Mouse (Mus musculus) MEL (cell line): ENCODE data around the gene Dhx58. TPM values are rescaled to one million over a fixed set of nuclear protein-coding genes. Genes with fewer than 3 reads are reported as not detected.

Source experiments
- DNase-seq: peaks from one replicate; pipeline ENCODE4 v3.0.0; 2011; ENCODE audit warnings: low read depth, low spot score
- H3K27ac ChIP-seq: 2 replicates; pipeline ENCODE4 v1.5.1; 2012; ENCODE audit warnings: low read depth, mild to moderate bottlenecking, control low read depth, low read length, moderate library complexity; ENCODE audit not compliant: control insufficient read depth
- H3K27me3 ChIP-seq, 2 experiments: fragments of 150-350 bp in 1 of 2; sonication (generic) in 1 of 2; 2 replicates each; pipeline ENCODE4 v1.6.1; 2012; ENCODE audit warnings: low read length in 2 of 2, mild to moderate bottlenecking in 2 of 2, improper control_type of control experiment in 1 of 2, moderate library complexity in 1 of 2; ENCODE audit not compliant: insufficient read depth in 2 of 2, control insufficient read depth in 1 of 2
- H3K36me3 ChIP-seq, 2 experiments: 2 replicates each; pipeline ENCODE4 v1.6.1; 2012 to 2014; ENCODE audit warnings: low read length in 2 of 2, improper control_type of control experiment in 1 of 2, inconsistent platforms in 1 of 2, mild to moderate bottlenecking in 1 of 2; ENCODE audit not compliant: insufficient read depth in 2 of 2, control insufficient read depth in 1 of 2
- H3K4me1 ChIP-seq, 2 experiments: fragments of 150-350 bp in 1 of 2; sonication (generic) in 1 of 2; 2 replicates each; pipeline ENCODE4 v1.6.1; 2012; ENCODE audit warnings: low read length in 2 of 2, improper control_type of control experiment in 1 of 2, mild to moderate bottlenecking in 1 of 2; ENCODE audit not compliant: insufficient read depth in 2 of 2, control insufficient read depth in 1 of 2
- H3K4me3 ChIP-seq, 2 experiments: fragments of 150-350 bp in 1 of 2; sonication (generic) in 1 of 2; 2 replicates each; pipeline ENCODE4 v1.5.1; 2012; ENCODE audit warnings: low read depth in 2 of 2, low read length in 2 of 2, mild to moderate bottlenecking in 2 of 2, moderate library complexity in 2 of 2, control low read depth in 1 of 2, improper control_type of control experiment in 1 of 2; ENCODE audit not compliant: control insufficient read depth in 1 of 2, insufficient read depth in 1 of 2
- H3K79me2 ChIP-seq: 2 replicates; pipeline ENCODE4 v1.6.1; 2012; ENCODE audit warnings: mild to moderate bottlenecking, low read length, moderate library complexity; ENCODE audit not compliant: control insufficient read depth, poor library complexity, insufficient read depth
- H3K9ac ChIP-seq: 2 replicates; pipeline ENCODE4 v1.6.1; 2012; ENCODE audit warnings: low read depth, mild to moderate bottlenecking, control low read depth, low read length, moderate library complexity; ENCODE audit not compliant: control insufficient read depth, poor library complexity, severe bottlenecking
- H3K9me3 ChIP-seq: fragments of 150-350 bp; sonication (generic); replicated peaks from 2 replicates; pipeline ENCODE4 v1.6.1; 2012; ENCODE audit warnings: mild to moderate bottlenecking, low read length, improper control_type of control experiment, moderate library complexity; ENCODE audit not compliant: insufficient read depth
- CHD1 ChIP-seq: IDR thresholded peaks from 2 replicates; pipeline ENCODE4 v1.6.1; 2012; ENCODE audit warnings: low read depth, mild to moderate bottlenecking, inconsistent platforms, low read length, improper control_type of control experiment
- CHD2 ChIP-seq: IDR thresholded peaks from 2 replicates; pipeline ENCODE4 v1.6.1; 2011; ENCODE audit warnings: low read length, improper control_type of control experiment
- EP300 ChIP-seq, 2 experiments: IDR thresholded peaks; 2 replicates each; pipeline ENCODE4 v1.6.1; 2011; ENCODE audit warnings: improper control_type of control experiment in 2 of 2, low read length in 2 of 2, low read depth in 1 of 2, mild to moderate bottlenecking in 1 of 2
- ETS1 ChIP-seq: IDR thresholded peaks from 2 replicates; pipeline ENCODE4 v1.6.1; 2012; ENCODE audit warnings: low read depth, mild to moderate bottlenecking, inconsistent platforms, low read length, improper control_type of control experiment, moderate library complexity
- GATA1 ChIP-seq: IDR thresholded peaks from 2 replicates; pipeline ENCODE4 v1.6.1; 2011; ENCODE audit warnings: low read depth, low read length, improper control_type of control experiment
- HCFC1 ChIP-seq: IDR thresholded peaks from 2 replicates; pipeline ENCODE4 v1.6.1; 2012; ENCODE audit warnings: low read depth, mild to moderate bottlenecking, inconsistent platforms, low read length, improper control_type of control experiment, moderate library complexity
- MAX ChIP-seq: IDR thresholded peaks from 2 replicates; pipeline ENCODE4 v1.6.1; 2011; ENCODE audit warnings: low read length, improper control_type of control experiment
- MAZ ChIP-seq: IDR thresholded peaks from 2 replicates; pipeline ENCODE4 v1.6.1; 2012; ENCODE audit warnings: low read depth, mild to moderate bottlenecking, inconsistent platforms, low read length, improper control_type of control experiment
- MXI1 ChIP-seq: IDR thresholded peaks from 2 replicates; pipeline ENCODE4 v1.6.1; 2011; ENCODE audit warnings: mild to moderate bottlenecking, low read depth, low read length, improper control_type of control experiment
- MYB ChIP-seq: IDR thresholded peaks from 2 replicates; pipeline ENCODE4 v1.6.1; 2011; ENCODE audit warnings: mild to moderate bottlenecking, low read depth, low read length, improper control_type of control experiment
- MYC ChIP-seq: IDR thresholded peaks from 2 replicates; pipeline ENCODE4 v1.6.1; 2011; ENCODE audit warnings: low read depth, mild to moderate bottlenecking, low read length, improper control_type of control experiment, moderate library complexity
- POLR2AphosphoS2 ChIP-seq: IDR thresholded peaks from 2 replicates; pipeline ENCODE4 v1.6.1; 2011; ENCODE audit warnings: low read length, improper control_type of control experiment
- POLR2AphosphoS5 ChIP-seq: IDR thresholded peaks from 2 replicates; pipeline ENCODE4 v1.6.1; 2012; ENCODE audit warnings: low read depth, borderline replicate concordance, mild to moderate bottlenecking, inconsistent platforms, low read length, moderate library complexity, mixed read lengths
- TAL1 ChIP-seq: IDR thresholded peaks from 2 replicates; pipeline ENCODE4 v1.6.1; 2012; ENCODE audit warnings: mild to moderate bottlenecking, inconsistent platforms, low read length, moderate library complexity, mixed read lengths
- TBP ChIP-seq: IDR thresholded peaks from 2 replicates; pipeline ENCODE4 v1.8.0; 2011; ENCODE audit warnings: low read depth, low read length, improper control_type of control experiment
- UBTF ChIP-seq: IDR thresholded peaks from 2 replicates; pipeline ENCODE4 v1.6.1; 2012; ENCODE audit warnings: low read depth, mild to moderate bottlenecking, inconsistent platforms, low read length, improper control_type of control experiment, moderate library complexity, borderline replicate concordance; ENCODE audit not compliant: insufficient read depth
- USF2 ChIP-seq, 2 experiments: IDR thresholded peaks; 2 replicates each; pipeline ENCODE4 v1.6.1; 2011 to 2012; ENCODE audit warnings: improper control_type of control experiment in 2 of 2, low read length in 2 of 2, borderline replicate concordance in 1 of 2, inconsistent platforms in 1 of 2, low read depth in 1 of 2, mild to moderate bottlenecking in 1 of 2; ENCODE audit not compliant: insufficient read depth in 1 of 2
- ZKSCAN1 ChIP-seq: IDR thresholded peaks from 2 replicates; pipeline ENCODE4 v1.6.1; 2012; ENCODE audit warnings: low read depth, mild to moderate bottlenecking, inconsistent platforms, low read length, improper control_type of control experiment, moderate library complexity
- ZMIZ1 ChIP-seq: IDR thresholded peaks from 2 replicates; pipeline ENCODE4 v1.6.1; 2012; ENCODE audit warnings: low read depth, mild to moderate bottlenecking, inconsistent platforms, low read length, improper control_type of control experiment, moderate library complexity
- polyA plus RNA-seq, 2 experiments: library from polyadenylated mRNA; stranded (reverse) in 1 of 2; unstranded in 1 of 2; fragments of >175 nt in 1 of 2; fragments of >200 nt in 1 of 2; gene quantifications; 2 replicates each; pipeline versions ENCODE4 v1.2.1 to v1.2.4; 2012; ENCODE audit warnings: low replicate concordance in 2 of 2, low read depth in 1 of 2; ENCODE audit not compliant: insufficient read length in 2 of 2, insufficient read depth in 1 of 2, missing spikeins in 1 of 2
- total RNA-seq: library from RNA; depleted of rRNA; stranded (reverse); fragments of 300-350 nt; gene quantifications from 2 replicates; pipeline ENCODE4 v1.2.3, GENCODE M21; 2012

Dhx58 gene
- total and polyA plus RNA-seq, 3 experiments: 3.6 to 3.9 TPM; not detected in 1

DNA sequence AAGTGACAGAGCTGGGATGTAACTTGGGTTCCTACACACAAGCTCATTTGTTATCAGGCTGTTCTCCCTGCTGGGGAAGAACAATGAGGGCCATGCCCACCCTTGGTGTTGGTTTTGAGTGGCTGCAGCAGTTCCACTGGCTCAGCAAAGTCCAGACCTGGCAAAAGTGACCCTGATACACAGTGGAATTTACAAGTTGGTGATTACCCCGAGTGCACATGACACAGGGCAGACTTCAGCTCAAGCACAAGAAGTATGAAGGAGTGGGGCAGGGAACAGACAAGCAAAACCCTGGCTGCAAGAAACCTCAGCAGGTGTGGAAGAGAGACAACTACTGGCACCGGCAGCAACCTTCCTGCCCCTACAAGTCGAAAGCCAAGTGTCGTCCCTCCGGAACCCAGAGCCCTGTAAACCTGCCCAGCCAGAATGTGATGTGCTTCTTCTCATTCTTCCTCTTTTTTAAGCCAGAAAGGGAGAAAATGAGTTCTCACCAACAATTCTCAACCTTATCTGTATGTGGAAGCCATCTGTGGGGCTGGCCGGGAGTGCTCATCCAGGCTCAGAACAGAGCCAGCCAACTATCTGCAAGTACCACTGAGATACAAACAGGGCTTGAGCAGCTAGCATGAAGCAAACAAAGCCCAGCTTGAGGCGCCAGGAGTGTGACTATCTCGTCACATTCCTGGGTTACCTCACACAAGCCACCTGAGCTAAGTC is 17.9 kb upstream of the Dhx58 start (continued):
- TF ChIP-seq ZKSCAN1: no peak
- TF ChIP-seq MYB: peak; percentile 30; the same call in 1 of the 2 replicates
- TF ChIP-seq USF2 (IDR thresholded peaks at IDR 0.05; ENCODE audit: borderline replicate concordance in 1 of 2, insufficient read depth in 1 of 2, low read depth in 1 of 2, low read length in 2 of 2): no peak
- no peak; the same call in 1 of the 2 replicates for TF ChIP-seq POLR2AphosphoS2
- no peak for TF ChIP-seq ZMIZ1
- no peak for TF ChIP-seq CHD1
- TF ChIP-seq GATA1: peak; percentile 87
- no peak; the same call in 1 of the 2 replicates for TF ChIP-seq CHD2
- TF ChIP-seq ETS1: peak; percentile 99
- peak; percentile 79 for TF ChIP-seq MYC
- TF ChIP-seq MXI1: peak; percentile 82

DNA sequence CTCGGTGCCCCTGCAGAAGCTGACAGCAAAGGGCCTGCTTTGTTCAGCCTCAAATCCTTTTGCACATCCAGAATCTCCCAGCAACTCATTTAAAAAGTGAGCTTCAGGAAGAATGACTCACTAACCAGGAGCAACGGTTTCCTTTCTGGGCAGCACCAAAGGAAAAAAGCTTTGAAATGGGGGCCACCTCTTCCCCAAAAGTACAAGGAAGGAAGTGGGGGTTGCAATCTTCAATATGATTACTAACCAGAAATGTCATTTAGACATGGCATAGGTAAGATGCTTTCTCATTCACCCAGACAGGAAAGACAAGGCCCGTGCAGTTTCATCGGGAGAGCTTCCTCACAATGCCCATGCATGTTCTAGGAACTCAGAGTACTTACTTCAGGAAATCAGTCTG is 17.2 kb upstream of the Dhx58 start:
- peak overlapping the region; percentile 87 for H3K27ac ChIP-seq
- peaks cover 52% of the 10 kb centered on the region for H3K79me2 ChIP-seq
- H3K36me3 ChIP-seq: peaks cover 19 to 55% of the 10 kb centered on the region in 2 experiments
- DNase-seq: no peak
- H3K9ac ChIP-seq: peak overlapping the region; percentile 16
- peaks cover 36 to 51% of the 10 kb centered on the region in 2 experiments for H3K4me1 ChIP-seq
- no peaks in the 10 kb centered on the region for H3K27me3 ChIP-seq
- no peaks in the 10 kb centered on the region for H3K9me3 ChIP-seq
- peak; percentile 34; the same call in 1 of the 2 replicates for TF ChIP-seq MYB
- no peak for TF ChIP-seq MAX
- 0 out of 2 replicates have a peak, but pooled peaks have one; percentile 36 for TF ChIP-seq MYC
- TF ChIP-seq POLR2AphosphoS5: no peak
- peak; percentile 30; the same call in 1 of the 2 replicates for TF ChIP-seq GATA1
- 0 out of 2 replicates have a peak, but pooled peaks have one; percentile 16 for TF ChIP-seq TBP
- no peak for TF ChIP-seq UBTF
- TF ChIP-seq EP300 (IDR thresholded peaks at IDR 0.05; ENCODE audit: low read depth in 1 of 2, low read length in 2 of 2): peak; percentile 54 to 74
- H3K4me3 ChIP-seq: peak overlapping the region in 1 of 2 experiments; percentile 6; a peak in 1 of 4 replicates

DNA sequence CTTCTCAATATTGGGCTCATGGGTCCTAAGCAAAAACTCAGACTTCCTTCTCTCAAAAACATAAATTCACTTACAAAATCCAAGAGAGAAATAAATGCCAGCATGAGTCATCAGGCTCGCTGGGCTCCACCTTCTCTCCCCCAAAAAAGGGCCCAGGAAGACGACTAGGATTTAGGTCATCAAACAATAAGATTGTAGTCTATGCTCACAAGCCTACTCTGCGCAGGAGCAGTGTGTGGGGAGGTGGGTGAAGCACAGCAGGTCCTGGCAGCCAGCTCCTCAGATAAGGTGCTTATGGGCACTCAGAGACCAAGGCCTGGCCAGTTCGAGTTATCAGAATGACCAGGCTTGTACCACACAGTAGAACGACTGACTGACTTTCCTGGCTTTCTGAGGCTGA is 16.3 kb upstream of the Dhx58 start:
- peaks cover 17 to 47% of the 10 kb centered on the region in 2 experiments for H3K36me3 ChIP-seq
- H3K4me3 ChIP-seq: no peak overlapping the region
- no peak for TF ChIP-seq HCFC1
- no peak for TF ChIP-seq UBTF
- no peak for TF ChIP-seq MAZ
- TF ChIP-seq TAL1: peak; percentile 18; the same call in 1 of the 2 replicates
- peaks cover 48% of the 10 kb centered on the region for H3K79me2 ChIP-seq
- no peak for DNase-seq
- H3K4me1 ChIP-seq: peaks cover 33 to 43% of the 10 kb centered on the region in 2 experiments
- H3K9ac ChIP-seq: no peak overlapping the region
- H3K27ac ChIP-seq: peak overlapping the region; percentile 87; the same call in 1 of the 2 replicates
- no peaks in the 10 kb centered on the region for H3K27me3 ChIP-seq
- no peaks in the 10 kb centered on the region for H3K9me3 ChIP-seq
